Mouse (Mus musculus): Measurements from ENCODE around the gene Gnaz. TPM values are rescaled to one million over a fixed set of nuclear protein-coding genes. Genes with fewer than 3 reads are reported as not detected.
"Not testable (repeated sequence)": the region's sequence is repeated elsewhere in the genome, so short reads cannot be mapped to it uniquely, and the experiment has no call there.

Gene Gnaz
- polyA plus RNA-seq, 1 experiment = 2.4 TPM

GRCm38 (mm10) chr10:75026491-75026890, 59.5 kb downstream of the Gnaz start:
- no peak overlapping the region for H3K27ac ChIP-seq (ENCODE audit: insufficient read depth, low read depth, low read length)
- H3K4me1 ChIP-seq (ENCODE audit: control insufficient read depth, insufficient read depth, insufficient read length, low read length) = no peaks in the 10 kb centered on the region
- no peak overlapping the region for H3K4me3 ChIP-seq (ENCODE audit: low read depth, low read length)
- H3K27me3 ChIP-seq (ENCODE audit: control insufficient read depth, insufficient read depth, low read length) = no peaks in the 10 kb centered on the region
- WGBS = 56% methylated on average over 8 of the region's 8 CpGs
- no peak for TF ChIP-seq CTCF (IDR thresholded peaks at IDR 0.05; ENCODE audit: extremely low read depth, insufficient read length, insufficient replicate concordance, low read depth, low read length)
- no peak for TF ChIP-seq POLR2A (IDR thresholded peaks at IDR 0.05; ENCODE audit: low read depth, low read length)
- H3K36me3 ChIP-seq (ENCODE audit: control insufficient read depth, insufficient read depth, low read length) = no peaks in the 10 kb centered on the region

- Histone ChIP-seq H3K36me3 (ENCODE audit: control insufficient read depth, insufficient read depth, low read length) (no peaks in the 10 kb centered on the region), H3K4me3 (ENCODE audit: low read depth, low read length) (no peak overlapping the region), H3K4me1 (ENCODE audit: control insufficient read depth, insufficient read depth, insufficient read length, low read length) (peaks cover 2% of the 10 kb centered on the region; the same call in 1 of the 2 replicates), H3K27me3 (ENCODE audit: control insufficient read depth, insufficient read depth, low read length) (no peaks in the 10 kb centered on the region), H3K27ac (ENCODE audit: insufficient read depth, low read depth, low read length) (no peak overlapping the region)
- WGBS = 81% methylated on average over 8 of the region's 8 CpGs
- TF ChIP-seq POLR2A (IDR thresholded peaks at IDR 0.05; ENCODE audit: low read depth, low read length) = no peak
- no peak for TF ChIP-seq CTCF (IDR thresholded peaks at IDR 0.05; ENCODE audit: extremely low read depth, insufficient read length, insufficient replicate concordance, low read depth, low read length)
These were observed 61.8 kb downstream of the Gnaz start for GRCm38 (mm10) chr10:75028743-75029142.

- peaks cover 2% of the 10 kb centered on the region; the same call in 1 of the 2 replicates for H3K4me1 ChIP-seq (ENCODE audit: control insufficient read depth, insufficient read depth, insufficient read length, low read length)
- H3K27ac ChIP-seq (ENCODE audit: insufficient read depth, low read depth, low read length) = no peak overlapping the region
- 94% methylated on average over 3 of the region's 3 CpGs for WGBS
- no peak overlapping the region for H3K4me3 ChIP-seq (ENCODE audit: low read depth, low read length)
- TF ChIP-seq POLR2A (IDR thresholded peaks at IDR 0.05; ENCODE audit: low read depth, low read length) (no peak), CTCF (IDR thresholded peaks at IDR 0.05; ENCODE audit: extremely low read depth, insufficient read length, insufficient replicate concordance, low read depth, low read length) (no peak)
- H3K36me3 ChIP-seq (ENCODE audit: control insufficient read depth, insufficient read depth, low read length) = no peaks in the 10 kb centered on the region
- no peaks in the 10 kb centered on the region for H3K27me3 ChIP-seq (ENCODE audit: control insufficient read depth, insufficient read depth, low read length)
These were observed 62.7 kb downstream of the Gnaz start for GRCm38 (mm10) chr10:75029677-75030076.

GRCm38 (mm10) chr10:75030234-75030633, 63.3 kb downstream of the Gnaz start:
- WGBS = 67% methylated on average over 3 of the region's 3 CpGs

GRCm38 (mm10) chr10:75031345-75032114, 64.6 kb downstream of the Gnaz start:
- 37% methylated on average over 5 of the region's 5 CpGs for WGBS
- Histone ChIP-seq H3K4me3 (ENCODE audit: low read depth, low read length) (no peak overlapping the region), H3K4me1 (ENCODE audit: control insufficient read depth, insufficient read depth, insufficient read length, low read length) (peaks cover 2% of the 10 kb centered on the region; the same call in 1 of the 2 replicates), H3K27me3 (ENCODE audit: control insufficient read depth, insufficient read depth, low read length) (no peaks in the 10 kb centered on the region), H3K27ac (ENCODE audit: insufficient read depth, low read depth, low read length) (no peak overlapping the region), H3K36me3 (ENCODE audit: control insufficient read depth, insufficient read depth, low read length) (no peaks in the 10 kb centered on the region)
- TF ChIP-seq CTCF (IDR thresholded peaks at IDR 0.05; ENCODE audit: extremely low read depth, insufficient read length, insufficient replicate concordance, low read depth, low read length) (no peak), POLR2A (IDR thresholded peaks at IDR 0.05; ENCODE audit: low read depth, low read length) (no peak)

More at GRCm38 (mm10) chr10:75030234-75030633, 63.3 kb downstream of the Gnaz start:
- Histone ChIP-seq H3K36me3 (ENCODE audit: control insufficient read depth, insufficient read depth, low read length) (no peaks in the 10 kb centered on the region), H3K27ac (ENCODE audit: insufficient read depth, low read depth, low read length) (no peak overlapping the region), H3K4me1 (ENCODE audit: control insufficient read depth, insufficient read depth, insufficient read length, low read length) (peaks cover 2% of the 10 kb centered on the region; the same call in 1 of the 2 replicates), H3K27me3 (ENCODE audit: control insufficient read depth, insufficient read depth, low read length) (no peaks in the 10 kb centered on the region), H3K4me3 (ENCODE audit: low read depth, low read length) (no peak overlapping the region)
- TF ChIP-seq POLR2A (IDR thresholded peaks at IDR 0.05; ENCODE audit: low read depth, low read length) = no peak
- TF ChIP-seq CTCF (IDR thresholded peaks at IDR 0.05; ENCODE audit: extremely low read depth, insufficient read length, insufficient replicate concordance, low read depth, low read length) = no peak

GRCm38 (mm10) chr10:75032395-75032794, 65.4 kb downstream of the Gnaz start, which contains the start of gene Rsph14:
Gene Rsph14 (minus strand): TSS chr10:75032586.
- Histone ChIP-seq H3K27ac (ENCODE audit: insufficient read depth, low read depth, low read length) (no peak within 1 kb of the TSS), H3K36me3 (ENCODE audit: control insufficient read depth, insufficient read depth, low read length) (no peaks in the 10 kb centered on the region), H3K4me3 (ENCODE audit: low read depth, low read length) (no peak within 1 kb of the TSS), H3K27me3 (ENCODE audit: control insufficient read depth, insufficient read depth, low read length) (no peaks in the 10 kb centered on the region), H3K4me1 (ENCODE audit: control insufficient read depth, insufficient read depth, insufficient read length, low read length) (peaks cover 9% of the 10 kb centered on the region)
- TF ChIP-seq CTCF (IDR thresholded peaks at IDR 0.05; ENCODE audit: extremely low read depth, insufficient read length, insufficient replicate concordance, low read depth, low read length) (no peak), POLR2A (IDR thresholded peaks at IDR 0.05; ENCODE audit: low read depth, low read length) (no peak)
- WGBS = 16% methylated on average over 10 of the region's 10 CpGs

GRCm38 (mm10) chr10:75036883-75037379, 70.0 kb downstream of the Gnaz start, which contains the start of gene Rab36:
Gene Rab36 (plus strand): TSS chr10:75037058.
- no peak within 1 kb of the TSS for H3K27ac ChIP-seq (ENCODE audit: insufficient read depth, low read depth, low read length)
- WGBS = under 1% methylated on average over 36 of the region's 36 CpGs
- no peaks in the 10 kb centered on the region for H3K27me3 ChIP-seq (ENCODE audit: control insufficient read depth, insufficient read depth, low read length)
- peak within 1 kb of the TSS; percentile 61 for H3K4me3 ChIP-seq (ENCODE audit: low read depth, low read length)
- no peaks in the 10 kb centered on the region for H3K36me3 ChIP-seq (ENCODE audit: control insufficient read depth, insufficient read depth, low read length)
- no peak for TF ChIP-seq CTCF (IDR thresholded peaks at IDR 0.05; ENCODE audit: extremely low read depth, insufficient read length, insufficient replicate concordance, low read depth, low read length)
- TF ChIP-seq POLR2A (IDR thresholded peaks at IDR 0.05; ENCODE audit: low read depth, low read length) = no peak
- H3K4me1 ChIP-seq (ENCODE audit: control insufficient read depth, insufficient read depth, insufficient read length, low read length) = peaks cover 11% of the 10 kb centered on the region

- H3K36me3 ChIP-seq (ENCODE audit: control insufficient read depth, insufficient read depth, low read length); H3K27me3 ChIP-seq (ENCODE audit: control insufficient read depth, insufficient read depth, low read length); H3K4me1 ChIP-seq (ENCODE audit: control insufficient read depth, insufficient read depth, insufficient read length, low read length); H3K27ac ChIP-seq (ENCODE audit: insufficient read depth, low read depth, low read length); H3K4me3 ChIP-seq (ENCODE audit: low read depth, low read length): not testable (repeated sequence)
- WGBS = 4% methylated on average over 1 of the region's 1 CpGs
These were observed 75.1 kb downstream of the Gnaz start for GRCm38 (mm10) chr10:75042060-75042459.
